Mouse (Mus musculus): ENCODE measurements around the gene Iqca. TPM values are rescaled to one million over a fixed set of nuclear protein-coding genes. Genes with fewer than 3 reads are reported as not detected.
A peak's percentile ranks its signal among the peaks of the same experiment; 100 is the strongest.

Iqca gene
- under 1 TPM; 0.52 to 0.65 TPM for total RNA-seq (2021)
- long read RNA-seq, experiment 1, partial matches to known transcripts, result 0 of 1 reads
- long read RNA-seq, experiment 1, other reads (novel, unspliced or antisense), result 1 of 1 reads
- long read RNA-seq, experiment 2, result 0 reads

DNA sequence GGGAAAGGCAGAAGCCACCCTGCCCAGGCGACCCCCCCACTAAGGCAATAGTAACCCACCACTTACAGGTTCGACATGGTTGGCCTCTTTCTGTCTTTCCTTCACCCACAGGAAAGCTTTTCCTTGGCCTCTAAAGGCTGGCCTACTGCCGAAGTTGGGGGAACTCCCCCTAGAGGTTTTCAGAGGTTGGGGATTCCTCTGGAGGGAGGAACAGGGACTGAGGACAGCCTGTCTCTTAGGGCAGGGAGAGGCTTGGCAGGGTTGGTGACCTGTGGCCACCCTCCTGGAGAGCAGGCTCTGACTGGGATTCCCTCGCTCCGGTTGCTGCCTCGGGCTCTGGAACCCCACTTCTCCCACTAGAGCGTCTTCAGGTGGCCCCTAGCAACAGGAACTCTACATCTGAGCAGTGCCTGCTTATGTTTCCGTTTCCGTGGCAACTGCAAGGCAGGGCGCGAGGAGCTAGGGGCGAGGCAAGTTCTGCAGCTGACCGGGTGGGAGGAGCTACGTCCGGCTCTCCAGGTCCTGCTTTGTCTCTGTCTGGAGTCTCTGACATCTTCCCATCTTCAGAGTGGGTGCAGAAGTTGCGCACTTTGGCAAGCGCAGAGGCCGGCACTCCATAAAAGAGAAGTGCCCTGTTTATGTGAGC is at the start of gene Iqca:
Gene Iqca, minus strand, starts transcription at position 303 of the 646 bp plus-strand sequence.
- DNase-seq (ENCODE audit: low spot score in 2 of 2), result peak; percentile 53 to 67

- peak; percentile 12 to 28 for DNase-seq (ENCODE audit: low spot score in 2 of 2)
Observed at GRCm38 (mm10) chr1:90202207-90202978, 49.2 kb upstream of the Iqca start.

DNA sequence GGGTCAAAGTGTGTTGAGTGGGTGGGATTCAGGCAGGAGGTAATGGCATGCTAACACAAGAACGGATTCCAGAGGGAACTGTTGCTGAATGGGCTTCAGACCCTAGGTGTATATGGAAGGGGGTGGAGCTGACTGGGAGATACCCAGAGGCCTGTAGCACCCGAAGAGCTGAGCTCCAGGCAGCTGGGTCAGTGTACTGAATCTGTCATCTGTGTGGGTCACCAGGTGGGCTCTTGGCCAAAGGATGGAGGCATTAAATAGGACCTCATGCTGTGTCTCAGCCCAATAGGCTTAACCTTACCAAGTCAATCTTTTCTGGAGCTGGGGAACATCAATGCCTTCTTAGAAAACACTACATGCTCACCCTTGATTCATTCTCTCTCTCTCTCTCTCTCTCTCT is 48.5 kb upstream of the Iqca start:
- no peak for DNase-seq (ENCODE audit: low spot score in 2 of 2)

DNA sequence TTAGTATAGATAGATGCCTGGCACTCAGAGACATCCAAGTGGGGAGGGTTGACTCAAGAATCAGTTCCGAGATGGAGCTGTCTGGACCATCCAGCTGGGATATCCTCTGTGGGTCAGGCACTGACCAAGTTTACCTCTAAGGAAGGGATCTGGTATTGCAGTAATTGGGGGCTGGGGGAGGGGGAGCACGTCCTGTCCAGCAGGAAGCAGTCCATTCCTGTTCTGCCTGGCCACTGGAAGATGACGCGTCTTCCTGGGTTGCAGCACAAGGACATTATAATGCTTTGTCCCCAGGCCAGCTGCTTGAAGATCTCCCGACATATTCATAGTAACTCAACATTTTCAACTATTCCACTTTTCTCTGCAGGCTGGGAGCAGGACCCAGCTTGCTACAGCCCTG is 48.0 kb upstream of the Iqca start:
- DNase-seq (ENCODE audit: low spot score in 2 of 2), result no peak

GRCm38 (mm10) chr1:90189046-90189445 is 35.8 kb upstream of the Iqca start:
- DNase-seq (ENCODE audit: low spot score in 2 of 2), result no peak

DNA sequence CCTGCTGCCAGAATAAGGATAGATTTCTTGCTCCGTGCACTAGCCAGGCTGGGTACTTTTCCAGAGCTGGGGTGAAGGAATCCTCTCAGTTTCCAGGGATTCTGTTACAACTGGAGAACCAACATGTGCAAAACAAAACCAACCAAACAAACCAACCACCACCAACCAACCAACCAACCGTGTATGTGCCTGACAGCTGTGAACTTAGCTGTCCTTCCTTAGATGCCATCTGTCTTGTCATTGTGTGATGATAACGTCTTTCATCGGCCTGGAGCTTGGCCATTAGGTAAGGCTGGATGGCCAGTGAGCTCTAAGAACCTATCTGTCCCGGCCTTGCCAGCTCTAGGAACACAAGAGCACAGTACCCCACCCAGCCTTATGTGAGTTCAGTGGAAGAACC is 33.7 kb upstream of the Iqca start:
- DNase-seq (ENCODE audit: low spot score in 2 of 2), result no peak

- no peak for DNase-seq (ENCODE audit: low spot score in 2 of 2)
Observed at GRCm38 (mm10) chr1:90186173-90186572, 33.0 kb upstream of the Iqca start.

DNA sequence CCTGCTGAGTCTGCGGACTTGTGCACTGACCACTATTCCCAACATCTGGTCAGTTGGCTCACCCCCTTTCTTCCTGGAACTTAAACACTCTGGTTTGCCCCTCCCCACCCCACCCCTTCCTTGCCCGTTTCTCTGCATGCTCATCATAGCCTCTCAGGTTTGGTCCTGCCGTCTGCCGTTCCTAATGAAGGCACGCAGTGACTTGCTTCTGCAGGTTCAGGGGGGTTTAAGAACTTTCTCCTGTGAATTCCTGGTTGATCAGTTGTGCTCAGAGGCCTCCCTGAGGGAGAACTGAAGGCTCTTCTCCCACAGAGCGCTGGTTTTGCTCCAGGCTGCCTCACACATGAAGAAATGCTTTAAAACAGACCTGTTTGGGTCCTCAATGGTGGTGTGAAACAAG is 30.4 kb upstream of the Iqca start:
- DNase-seq (ENCODE audit: low spot score in 2 of 2), result no peak

GRCm38 (mm10) chr1:90182521-90182920 is 29.3 kb upstream of the Iqca start:
- DNase-seq (ENCODE audit: low spot score in 2 of 2), result no peak

DNA sequence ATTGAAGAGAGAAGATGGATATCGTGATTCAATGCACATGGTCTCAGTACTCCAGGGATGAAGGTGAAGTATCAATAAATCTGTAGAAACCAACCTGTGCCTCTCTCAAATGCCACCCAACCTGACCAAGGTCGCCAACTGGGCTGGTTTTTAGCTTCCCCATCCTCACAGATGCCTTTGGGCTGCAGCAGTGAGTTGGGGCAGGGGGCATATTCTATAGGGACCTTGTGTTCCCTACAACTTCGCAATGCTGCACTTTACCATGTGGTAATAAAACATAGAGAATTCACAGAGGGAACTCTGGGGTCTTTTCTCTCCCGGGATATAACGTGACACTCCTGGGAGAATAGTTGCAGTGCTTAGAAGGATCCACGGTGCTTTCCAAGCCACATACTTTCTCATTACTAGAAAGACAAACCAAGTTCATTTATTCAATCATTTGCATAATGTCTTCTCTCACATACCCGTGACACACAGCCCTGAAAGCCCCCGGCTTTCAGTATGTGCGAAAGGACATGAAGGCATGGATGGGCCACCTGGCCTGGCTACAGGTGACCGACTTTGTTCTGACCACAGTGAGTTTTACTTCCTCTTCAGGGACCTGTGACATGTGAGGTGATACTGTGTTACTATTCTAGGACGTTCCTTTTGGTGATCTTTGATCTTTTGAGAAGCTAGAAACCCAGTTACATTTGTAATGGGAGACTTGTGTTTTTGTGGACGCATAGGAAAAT is 27.9 kb upstream of the Iqca start:
- no peak for DNase-seq (ENCODE audit: low spot score in 2 of 2)

GRCm38 (mm10) chr1:90180479-90180878 is 27.3 kb upstream of the Iqca start:
- DNase-seq (ENCODE audit: low spot score in 2 of 2), result no peak

GRCm38 (mm10) chr1:90177978-90178377 is 24.8 kb upstream of the Iqca start:
- no peak for DNase-seq (ENCODE audit: low spot score in 2 of 2)

GRCm38 (mm10) chr1:90177565-90177964 is 24.4 kb upstream of the Iqca start:
- no peak for DNase-seq (ENCODE audit: low spot score in 2 of 2)

- DNase-seq (ENCODE audit: low spot score in 2 of 2), result no peak
Observed at GRCm38 (mm10) chr1:90176223-90176622, 23.0 kb upstream of the Iqca start.

GRCm38 (mm10) chr1:90174338-90174737 is 21.1 kb upstream of the Iqca start:
- no peak for DNase-seq (ENCODE audit: low spot score in 2 of 2)

GRCm38 (mm10) chr1:90164319-90164718 is 11.1 kb upstream of the Iqca start:
- DNase-seq (ENCODE audit: low spot score in 2 of 2), result no peak

DNA sequence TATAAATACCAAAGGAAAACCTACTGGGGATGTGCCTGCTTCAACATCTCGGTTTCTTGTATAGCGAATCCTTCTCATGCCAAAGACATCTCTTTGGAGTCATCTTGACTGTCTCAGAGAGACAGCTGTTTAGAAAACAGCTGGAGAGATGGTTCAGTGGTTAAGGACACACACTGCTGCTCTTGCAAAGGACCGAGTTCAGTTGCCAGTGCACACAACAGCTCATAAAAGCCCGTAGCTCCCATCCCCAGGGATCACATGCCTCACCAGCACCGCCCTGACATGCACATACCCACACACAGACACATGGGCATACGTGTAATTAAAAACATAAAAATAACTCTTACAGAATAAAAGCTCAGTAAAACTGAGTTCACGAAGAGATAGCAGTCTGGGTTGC is 10.0 kb upstream of the Iqca start:
- DNase-seq (ENCODE audit: low spot score in 2 of 2), result no peak

DNA sequence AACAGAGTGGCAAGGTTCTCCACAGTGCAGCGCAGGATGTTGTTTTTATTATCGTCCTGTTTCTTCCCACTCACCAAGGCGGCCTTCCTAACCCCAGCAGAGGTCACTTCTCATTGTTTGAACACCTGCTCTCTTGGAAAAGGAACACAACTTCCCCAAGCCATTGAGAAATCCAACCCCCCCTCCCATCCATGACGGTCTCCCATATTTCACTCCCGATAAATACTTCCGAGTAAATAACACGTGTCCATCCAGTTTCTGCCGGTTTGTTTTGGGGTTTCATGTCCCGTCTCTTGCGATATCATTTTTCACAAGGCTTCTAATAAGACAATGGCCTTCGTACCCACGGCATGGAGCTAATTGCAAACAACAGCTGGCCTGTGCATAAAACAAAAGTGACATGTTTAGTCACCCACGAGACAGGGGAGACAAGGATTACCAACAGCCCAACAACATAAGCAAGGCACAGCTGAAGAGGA is 9.2 kb upstream of the Iqca start:
- no peak for DNase-seq (ENCODE audit: low spot score in 2 of 2)

DNA sequence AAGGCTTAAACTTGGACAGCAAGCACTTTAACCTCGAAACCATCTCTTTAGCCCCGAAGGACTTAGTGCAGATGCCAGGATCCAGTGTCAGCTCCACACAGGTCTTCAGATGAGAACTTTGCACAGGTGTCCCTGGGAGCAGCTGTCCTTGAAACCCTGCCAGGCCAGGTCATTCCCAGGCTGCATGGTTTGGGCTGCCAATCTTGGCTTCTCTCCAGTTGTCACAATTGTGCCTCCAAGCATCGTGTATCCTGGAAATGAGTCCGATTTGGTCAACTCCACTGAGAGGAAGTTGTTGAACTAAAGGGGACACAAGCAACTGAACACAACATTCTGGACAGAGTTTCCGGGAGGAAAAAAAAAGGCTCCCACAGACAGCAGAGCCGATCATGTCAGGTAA is 8.4 kb upstream of the Iqca start:
- no peak for DNase-seq (ENCODE audit: low spot score in 2 of 2)

- DNase-seq (ENCODE audit: low spot score in 2 of 2), result no peak
Observed at GRCm38 (mm10) chr1:90159927-90160326, 6.7 kb upstream of the Iqca start.

GRCm38 (mm10) chr1:90156589-90156988 is 3.4 kb upstream of the Iqca start:
- no peak for DNase-seq (ENCODE audit: low spot score in 2 of 2)

- DNase-seq (ENCODE audit: low spot score in 2 of 2), result no peak
Observed at GRCm38 (mm10) chr1:90153787-90154186, 586 bp upstream of the Iqca start.

All from left cerebral cortex, adult 18-20 months (tissue).